In the genomic region with DNA sequence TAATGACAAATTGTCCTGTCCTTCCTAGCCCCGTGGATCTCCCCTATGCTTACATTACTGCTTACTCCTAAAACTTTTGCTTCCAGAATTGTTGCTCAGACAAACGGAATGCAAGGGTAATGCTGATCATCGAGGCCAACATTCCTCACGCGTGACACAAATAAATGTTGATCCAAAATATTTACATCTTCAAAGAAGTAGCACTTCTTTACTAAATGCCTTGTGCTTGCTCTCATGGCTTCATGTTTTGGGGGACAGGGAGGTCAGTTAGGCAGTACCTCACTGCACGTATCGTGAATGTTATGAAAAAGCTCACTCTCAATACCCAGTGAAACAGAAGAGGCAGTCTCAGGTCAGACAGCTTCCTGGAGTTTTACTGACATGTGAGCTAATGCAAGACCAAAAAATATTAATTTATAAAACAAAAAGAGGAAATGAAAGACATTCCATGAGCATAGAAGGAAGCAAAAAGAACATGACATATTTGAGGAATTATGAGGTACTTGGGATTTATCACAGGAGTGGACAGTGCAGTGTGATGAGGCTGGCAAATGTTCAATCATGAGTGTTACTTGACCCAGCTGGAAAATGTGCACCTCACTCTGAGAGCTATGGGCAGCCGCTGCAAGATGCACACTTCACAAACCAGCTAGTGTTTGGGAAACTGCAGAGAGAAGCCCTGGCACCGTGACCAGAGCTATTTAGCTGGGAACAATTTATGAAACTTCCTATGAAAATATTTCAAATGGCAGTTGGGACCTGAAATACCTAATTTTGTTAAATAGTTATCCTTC, we compare ENCODE assay signal across 14 mouse cellular contexts.
DNase-seq lines count a peak whose midpoint lies in the region; ATAC-seq and TF ChIP-seq lines count a peak whose summit lies in the region.
"Had no signal": no experiment of that assay in that cellular context is flagged by ENCODE, and none has a peak within 500 bp of the region (broad histone marks: within the 10 kb centered on the region; RNA-seq: fewer than 3 reads in every experiment).

No protein-coding gene starts in this region.

- no peak for TF ChIP-seq CTCF in kidney, postnatal 0 days (IDR thresholded peaks at IDR 0.05; ENCODE audit: low read depth)

- no peaks in the 10 kb centered on the region for H3K9me3 ChIP-seq in kidney, postnatal 0 days (replicated peaks; ENCODE audit: low read length)
- H3K9me3 ChIP-seq in heart, embryonic 13.5 days: no peaks in the 10 kb centered on the region
- H3K9me3 ChIP-seq in hindbrain, embryonic 12.5 days (replicated peaks): no peaks in the 10 kb centered on the region
- H3K9me3 ChIP-seq: embryonic facial prominence, embryonic 15.5 days; limb, embryonic 13.5 days had no signal

- no peaks in the 10 kb centered on the region for H3K4me1 ChIP-seq in kidney, postnatal 0 days (replicated peaks; ENCODE audit: insufficient read depth, low read length)
- peaks cover 47% of the 10 kb centered on the region for H3K4me1 ChIP-seq in heart, embryonic 13.5 days
- H3K4me1 ChIP-seq in hindbrain, embryonic 12.5 days: no peaks in the 10 kb centered on the region
- H3K4me1 ChIP-seq: embryonic facial prominence, embryonic 15.5 days had no signal

- WGBS in kidney, postnatal 0 days: 63% methylated on average over 9 of the region's 9 CpGs
- WGBS in heart, embryonic 13.5 days: 41% methylated on average over 9 of the region's 9 CpGs
- WGBS in hindbrain, embryonic 12.5 days: 84% methylated on average over 9 of the region's 9 CpGs

- ATAC-seq in kidney, postnatal 0 days (replicated peaks; ENCODE audit: low FRiP score, low read depth): no peak
- no peak for ATAC-seq in heart, embryonic 13.5 days (ENCODE audit: extremely low read depth, insufficient number of reproducible peaks, low FRiP score, low TSS enrichment)
- ATAC-seq in hindbrain, embryonic 12.5 days (ENCODE audit: low FRiP score): no peak
- ATAC-seq: forebrain, embryonic 16.5 days; intestine, postnatal 0 days had no signal

- peak; percentile 16 for DNase-seq in kidney, postnatal 0 days (ENCODE audit: low spot score)
- no peak for DNase-seq in kidney, adult 11 months
- DNase-seq in brain, adult 2 months (ENCODE audit: low read depth, low spot score): peak; percentile 10
- peak; percentile 35 for DNase-seq in lung, postnatal 14 days
- no peak for DNase-seq in layer of hippocampus, postnatal 25 days (ENCODE audit: extremely low spot score in 1 of 2, low spot score in 1 of 2)
- DNase-seq: cerebellum, postnatal 36 days; layer of hippocampus, adult 9-11 months had no signal

- H3K9ac ChIP-seq in kidney, postnatal 0 days (ENCODE audit: low read depth, low read length): no peak overlapping the region
- no peak overlapping the region for H3K9ac ChIP-seq in heart, embryonic 13.5 days
- H3K9ac ChIP-seq in hindbrain, embryonic 12.5 days: no peak overlapping the region
- H3K9ac ChIP-seq: embryonic facial prominence, embryonic 15.5 days; limb, embryonic 13.5 days had no signal

- H3K27me3 ChIP-seq in kidney, postnatal 0 days (ENCODE audit: insufficient read depth, low read length): no peaks in the 10 kb centered on the region
- H3K27me3 ChIP-seq in heart, embryonic 13.5 days (replicated peaks): no peaks in the 10 kb centered on the region
- no peaks in the 10 kb centered on the region for H3K27me3 ChIP-seq in hindbrain, embryonic 12.5 days
- H3K27me3 ChIP-seq: embryonic facial prominence, embryonic 15.5 days; limb, embryonic 13.5 days had no signal

- no peak overlapping the region for H3K4me3 ChIP-seq in kidney, postnatal 0 days (replicated peaks; ENCODE audit: low read depth, low read length)
- no peak overlapping the region for H3K4me3 ChIP-seq in heart, embryonic 13.5 days
- H3K4me3 ChIP-seq in hindbrain, embryonic 12.5 days: no peak overlapping the region
- H3K4me3 ChIP-seq: embryonic facial prominence, embryonic 15.5 days; limb, embryonic 13.5 days; myocyte had no signal

- H3K4me2 ChIP-seq in kidney, postnatal 0 days (ENCODE audit: low read length): no peak overlapping the region
- H3K4me2 ChIP-seq in heart, embryonic 13.5 days: peak overlapping the region; percentile 32; the same call in 1 of the 2 replicates
- H3K4me2 ChIP-seq in hindbrain, embryonic 12.5 days (replicated peaks): no peak overlapping the region
- H3K4me2 ChIP-seq: embryonic facial prominence, embryonic 15.5 days; limb, embryonic 13.5 days had no signal

- no peaks in the 10 kb centered on the region for H3K36me3 ChIP-seq in kidney, postnatal 0 days (ENCODE audit: insufficient read depth, low read length)
- peaks cover 10% of the 10 kb centered on the region for H3K36me3 ChIP-seq in heart, embryonic 13.5 days
- no peaks in the 10 kb centered on the region for H3K36me3 ChIP-seq in hindbrain, embryonic 12.5 days
- H3K36me3 ChIP-seq: embryonic facial prominence, embryonic 15.5 days had no signal

- H3K27ac ChIP-seq in kidney, postnatal 0 days: no peak overlapping the region
- peak overlapping the region; percentile 87 for H3K27ac ChIP-seq in heart, embryonic 13.5 days (replicated peaks)
- no peak overlapping the region for H3K27ac ChIP-seq in hindbrain, embryonic 12.5 days
- H3K27ac ChIP-seq: embryonic facial prominence, embryonic 15.5 days; limb, embryonic 13.5 days had no signal

Comparison
In these comparisons a context has a peak if more than half of its experiments do, and no peak if none do; other contexts are left out.
1. DNase-seq: peak in kidney, postnatal 0 days (single experiment), brain, adult 2 months (single experiment) and lung, postnatal 14 days (single experiment); none in kidney, adult 11 months (single experiment) and layer of hippocampus, postnatal 25 days (0 of 2).